Mouse (Mus musculus) bone marrow macrophage, adult 2 months (primary cell): ENCODE results near the gene Pdia4.

Experiments used
- CTCF ChIP-seq: IDR thresholded peaks from 2 replicates; pipeline ENCODE4 v1.5.1; 2012; ENCODE audit warnings: low read depth, mild to moderate bottlenecking, low read length, moderate library complexity
- POLR2A ChIP-seq: IDR thresholded peaks from 2 replicates; pipeline ENCODE4 v1.6.1; 2012; ENCODE audit warnings: mild to moderate bottlenecking, low read depth, low read length, borderline replicate concordance

DNA sequence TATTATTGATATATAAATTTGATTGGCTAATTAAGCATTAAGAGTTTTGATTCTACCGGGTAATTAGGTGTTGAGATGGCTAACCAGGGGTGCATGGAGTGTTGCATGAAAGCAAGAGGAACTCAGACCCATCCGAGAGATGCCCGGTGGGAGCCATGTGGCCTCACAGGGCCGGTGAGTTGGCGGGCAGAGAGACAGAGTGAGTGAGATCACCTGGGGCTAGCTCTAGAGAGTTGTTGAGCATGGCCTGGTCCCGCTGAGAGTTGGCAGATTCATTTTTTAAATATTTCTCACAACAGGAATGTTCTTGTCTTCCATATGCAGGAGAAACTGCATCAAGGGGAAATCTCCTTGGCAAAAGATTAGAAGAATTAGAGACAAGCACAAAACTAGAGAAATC is 44.0 kb upstream of the Pdia4 start:
- TF ChIP-seq CTCF (no peak), POLR2A (no peak)
